Mouse (Mus musculus): ENCODE measurements around the gene Ipcef1. TPM values are rescaled to one million over a fixed set of nuclear protein-coding genes. Genes with fewer than 3 reads are reported as not detected.

Gene Ipcef1
- polyA plus RNA-seq, 1 experiment from 2014 or later = 0.42 TPM

GRCm38 (mm10) chr10:6936671-6937425, 115.4 kb downstream of the Ipcef1 start:
- 81% methylated on average over 4 of the region's 4 CpGs for WGBS

GRCm38 (mm10) chr10:6934776-6935175, 117.5 kb downstream of the Ipcef1 start:
- Histone ChIP-seq H3K4me1 (no peaks in the 10 kb centered on the region), H3K27ac (no peak overlapping the region), H3K27me3 (replicated peaks) (no peaks in the 10 kb centered on the region), H3K36me3 (no peaks in the 10 kb centered on the region), H3K9ac (no peak overlapping the region), H3K4me3 (no peak overlapping the region), H3K9me3 (no peaks in the 10 kb centered on the region), H3K4me2 (replicated peaks) (no peak overlapping the region)
- ATAC-seq (ENCODE audit: low FRiP score, low read depth) = no peak
- 74% methylated on average over 3 of the region's 3 CpGs for WGBS

More at GRCm38 (mm10) chr10:6936671-6937425, 115.4 kb downstream of the Ipcef1 start:
- Histone ChIP-seq H3K4me1 (no peaks in the 10 kb centered on the region), H3K4me3 (no peak overlapping the region), H3K27me3 (replicated peaks) (no peaks in the 10 kb centered on the region), H3K9me3 (no peaks in the 10 kb centered on the region), H3K9ac (no peak overlapping the region), H3K36me3 (no peaks in the 10 kb centered on the region), H3K27ac (no peak overlapping the region), H3K4me2 (replicated peaks) (no peak overlapping the region)
- no peak for ATAC-seq (ENCODE audit: low FRiP score, low read depth)

- WGBS = 79% methylated on average over 2 of the region's 2 CpGs
- Histone ChIP-seq H3K27ac (no peak overlapping the region), H3K9me3 (no peaks in the 10 kb centered on the region), H3K9ac (no peak overlapping the region), H3K36me3 (no peaks in the 10 kb centered on the region), H3K27me3 (replicated peaks) (no peaks in the 10 kb centered on the region), H3K4me1 (no peaks in the 10 kb centered on the region), H3K4me2 (replicated peaks) (no peak overlapping the region), H3K4me3 (no peak overlapping the region)
- no peak for ATAC-seq (ENCODE audit: low FRiP score, low read depth)
Observed at GRCm38 (mm10) chr10:6930889-6931288, 121.4 kb downstream of the Ipcef1 start.

GRCm38 (mm10) chr10:6930398-6930797, 121.9 kb downstream of the Ipcef1 start:
- Histone ChIP-seq H3K36me3 (no peaks in the 10 kb centered on the region), H3K9me3 (no peaks in the 10 kb centered on the region), H3K4me1 (no peaks in the 10 kb centered on the region), H3K4me2 (replicated peaks) (no peak overlapping the region), H3K27me3 (replicated peaks) (no peaks in the 10 kb centered on the region), H3K4me3 (no peak overlapping the region), H3K9ac (no peak overlapping the region), H3K27ac (no peak overlapping the region)
- 90% methylated on average over 1 of the region's 1 CpGs for WGBS
- no peak for ATAC-seq (ENCODE audit: low FRiP score, low read depth)

GRCm38 (mm10) chr10:6928905-6929304, 123.4 kb downstream of the Ipcef1 start:
- Histone ChIP-seq H3K27me3 (replicated peaks) (no peaks in the 10 kb centered on the region), H3K36me3 (no peaks in the 10 kb centered on the region), H3K4me2 (replicated peaks) (no peak overlapping the region), H3K9me3 (no peaks in the 10 kb centered on the region), H3K4me1 (no peaks in the 10 kb centered on the region), H3K27ac (no peak overlapping the region), H3K4me3 (no peak overlapping the region), H3K9ac (no peak overlapping the region)
- WGBS = 56% methylated on average over 1 of the region's 1 CpGs
- ATAC-seq (ENCODE audit: low FRiP score, low read depth) = no peak

- Histone ChIP-seq H3K4me3 (no peak overlapping the region), H3K4me1 (no peaks in the 10 kb centered on the region), H3K9ac (no peak overlapping the region), H3K36me3 (no peaks in the 10 kb centered on the region), H3K27ac (no peak overlapping the region), H3K4me2 (replicated peaks) (no peak overlapping the region), H3K9me3 (no peaks in the 10 kb centered on the region), H3K27me3 (replicated peaks) (no peaks in the 10 kb centered on the region)
- no peak for ATAC-seq (ENCODE audit: low FRiP score, low read depth)
- WGBS = 89% methylated on average over 4 of the region's 4 CpGs
Observed at GRCm38 (mm10) chr10:6927600-6928223, 124.6 kb downstream of the Ipcef1 start.

GRCm38 (mm10) chr10:6926724-6927123, 125.6 kb downstream of the Ipcef1 start:
- 80% methylated on average over 2 of the region's 2 CpGs for WGBS
- ATAC-seq (ENCODE audit: low FRiP score, low read depth) = no peak

GRCm38 (mm10) chr10:6916545-6917257, 135.6 kb downstream of the Ipcef1 start:
- Histone ChIP-seq H3K4me2 (replicated peaks) (peak overlapping the region; percentile 6; the same call in 1 of the 2 replicates), H3K4me3 (no peak overlapping the region), H3K4me1 (peaks cover 6% of the 10 kb centered on the region; the same call in 1 of the 2 replicates), H3K27ac (no peak overlapping the region), H3K27me3 (replicated peaks) (no peaks in the 10 kb centered on the region), H3K9me3 (no peaks in the 10 kb centered on the region), H3K36me3 (no peaks in the 10 kb centered on the region), H3K9ac (no peak overlapping the region)
- ATAC-seq (ENCODE audit: low FRiP score, low read depth) = peak; percentile 63
- 24% methylated on average over 6 of the region's 6 CpGs for WGBS

More at GRCm38 (mm10) chr10:6926724-6927123, 125.6 kb downstream of the Ipcef1 start:
- no peaks in the 10 kb centered on the region for H3K27me3 ChIP-seq (replicated peaks)
- H3K27ac ChIP-seq = no peak overlapping the region
- no peak overlapping the region for H3K9ac ChIP-seq
- no peak overlapping the region for H3K4me3 ChIP-seq
- no peaks in the 10 kb centered on the region for H3K9me3 ChIP-seq
- no peaks in the 10 kb centered on the region for H3K4me1 ChIP-seq
- no peaks in the 10 kb centered on the region for H3K36me3 ChIP-seq
- H3K4me2 ChIP-seq (replicated peaks) = no peak overlapping the region

- ATAC-seq (ENCODE audit: low FRiP score, low read depth) = no peak
Observed at GRCm38 (mm10) chr10:6915991-6916390, 136.3 kb downstream of the Ipcef1 start.

GRCm38 (mm10) chr10:6909763-6910162, 142.5 kb downstream of the Ipcef1 start:
- no peak overlapping the region for H3K9ac ChIP-seq
- no peaks in the 10 kb centered on the region for H3K27me3 ChIP-seq (replicated peaks)
- ATAC-seq (ENCODE audit: low FRiP score, low read depth) = no peak
- no peaks in the 10 kb centered on the region for H3K36me3 ChIP-seq
- H3K9me3 ChIP-seq = no peaks in the 10 kb centered on the region
- H3K4me1 ChIP-seq = no peaks in the 10 kb centered on the region
- H3K27ac ChIP-seq = no peak overlapping the region
- H3K4me2 ChIP-seq (replicated peaks) = no peak overlapping the region
- WGBS = 72% methylated on average over 2 of the region's 2 CpGs
- H3K4me3 ChIP-seq = no peak overlapping the region

More at GRCm38 (mm10) chr10:6915991-6916390, 136.3 kb downstream of the Ipcef1 start:
- H3K27ac ChIP-seq = no peak overlapping the region
- WGBS = 60% methylated on average over 1 of the region's 1 CpGs
- no peaks in the 10 kb centered on the region for H3K9me3 ChIP-seq
- no peak overlapping the region for H3K9ac ChIP-seq
- no peak overlapping the region for H3K4me2 ChIP-seq (replicated peaks)
- H3K36me3 ChIP-seq = no peaks in the 10 kb centered on the region
- peaks cover 6% of the 10 kb centered on the region; the same call in 1 of the 2 replicates for H3K4me1 ChIP-seq
- no peaks in the 10 kb centered on the region for H3K27me3 ChIP-seq (replicated peaks)
- H3K4me3 ChIP-seq = no peak overlapping the region

- H3K27ac ChIP-seq = no peak overlapping the region
- no peaks in the 10 kb centered on the region for H3K27me3 ChIP-seq (replicated peaks)
- no peak overlapping the region for H3K4me2 ChIP-seq (replicated peaks)
- H3K9me3 ChIP-seq = no peaks in the 10 kb centered on the region
- no peak overlapping the region for H3K4me3 ChIP-seq
- ATAC-seq (ENCODE audit: low FRiP score, low read depth) = no peak
- H3K4me1 ChIP-seq = no peaks in the 10 kb centered on the region
- WGBS = 89% methylated on average over 3 of the region's 3 CpGs
- no peak overlapping the region for H3K9ac ChIP-seq
- H3K36me3 ChIP-seq = no peaks in the 10 kb centered on the region
Observed at GRCm38 (mm10) chr10:6901819-6902393, 150.4 kb downstream of the Ipcef1 start.

GRCm38 (mm10) chr10:6900126-6900525, 152.2 kb downstream of the Ipcef1 start:
- H3K4me3 ChIP-seq = no peak overlapping the region
- WGBS = 89% methylated on average over 4 of the region's 4 CpGs
- H3K9me3 ChIP-seq = no peaks in the 10 kb centered on the region
- H3K4me1 ChIP-seq = no peaks in the 10 kb centered on the region
- no peak overlapping the region for H3K27ac ChIP-seq
- ATAC-seq (ENCODE audit: low FRiP score, low read depth) = no peak
- no peaks in the 10 kb centered on the region for H3K27me3 ChIP-seq (replicated peaks)
- H3K4me2 ChIP-seq (replicated peaks) = no peak overlapping the region
- H3K36me3 ChIP-seq = no peaks in the 10 kb centered on the region
- H3K9ac ChIP-seq = no peak overlapping the region
